Mouse (Mus musculus) intestine, embryonic 15.5 days (tissue): ENCODE results near the gene Zfp760. TPM values are rescaled to one million over a fixed set of nuclear protein-coding genes. Genes with fewer than 3 reads are reported as not detected.

ENCODE experiments used
- ATAC-seq: fragments of 200-750 bp; cut with Nextera tagmentation; 2 replicates; pipeline ENCODE4 v1.8.0; 2017; ENCODE audit warnings: moderate TSS enrichment, moderate library complexity
- H3K27ac ChIP-seq: fragments of 300-500 bp; sonication (generic); 2 replicates; pipeline ENCODE4 v1.5.1; 2015; ENCODE audit warnings: mild to moderate bottlenecking, inconsistent platforms
- H3K27me3 ChIP-seq: fragments of 300-500 bp; sonication (generic); replicated peaks from 2 replicates; pipeline ENCODE4 v1.6.1; 2015; ENCODE audit warnings: inconsistent platforms
- H3K36me3 ChIP-seq: fragments of 300-500 bp; sonication (generic); 2 replicates; pipeline ENCODE4 v1.6.1; 2015; ENCODE audit warnings: inconsistent platforms
- H3K4me1 ChIP-seq: fragments of 300-500 bp; sonication (generic); replicated peaks from 2 replicates; pipeline ENCODE4 v1.6.1; 2015; ENCODE audit warnings: inconsistent platforms
- H3K4me2 ChIP-seq: fragments of 300-500 bp; sonication (generic); replicated peaks from 2 replicates; pipeline ENCODE4 v1.6.1; 2015; ENCODE audit warnings: mild to moderate bottlenecking, inconsistent platforms
- H3K4me3 ChIP-seq: fragments of 300-500 bp; sonication (generic); replicated peaks from 2 replicates; pipeline ENCODE4 v1.5.1; 2015; ENCODE audit warnings: inconsistent platforms
- H3K9ac ChIP-seq: fragments of 300-500 bp; sonication (generic); 2 replicates; pipeline ENCODE4 v1.6.1; 2015; ENCODE audit warnings: inconsistent platforms
- H3K9me3 ChIP-seq: fragments of 300-500 bp; sonication (generic); 2 replicates; pipeline ENCODE4 v1.6.1; 2016; ENCODE audit warnings: inconsistent platforms
- WGBS: fragments of 180-500 bp; shearing (Covaris S2); methylation state at CpG from one replicate; pipeline ENCODE4 v1.1.7; 2015; 5-methylcytosine and 5-hydroxymethylcytosine counted together
- polyA plus RNA-seq: library from polyadenylated mRNA; unstranded; fragments of >200 nt; fragmentation: Nextera tagmentation; extraction: Ambion mirVana; gene quantifications from 2 replicates; pipeline ENCODE4 v1.2.1, GENCODE M21; 2015

Gene Zfp760
- polyA plus RNA-seq, 1 experiment from 2014 or later = 8.6 TPM

DNA sequence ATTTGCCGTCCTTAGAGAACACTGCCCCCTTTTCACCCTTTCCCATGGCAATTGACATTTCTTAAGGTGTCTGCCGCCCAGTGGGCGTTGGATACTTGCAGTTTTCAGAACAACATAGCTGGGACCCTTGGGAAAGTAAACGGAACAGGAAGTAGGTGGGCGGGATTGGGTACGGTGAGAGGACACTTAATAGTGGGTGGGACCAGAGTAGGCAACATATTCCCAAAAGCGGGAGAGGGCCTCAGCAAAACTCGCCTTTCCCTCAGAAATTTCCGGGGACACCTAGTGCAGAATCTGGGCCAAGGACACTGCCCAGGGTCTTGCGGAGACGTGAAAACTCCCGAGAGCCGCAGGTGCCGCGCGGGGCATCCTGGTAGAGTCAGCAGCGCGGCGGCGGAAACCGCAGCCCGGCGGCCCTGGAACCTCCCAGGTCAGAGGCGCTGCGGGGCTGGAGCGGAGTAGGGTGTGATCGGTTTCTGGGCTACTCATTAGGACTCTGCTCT is 26.0 kb downstream of the Zfp760 start:
- peak; percentile 99 for ATAC-seq
- Histone ChIP-seq H3K9me3 (no peaks in the 10 kb centered on the region), H3K4me2 (peak overlapping the region; percentile 46), H3K36me3 (0 out of 2 replicates have a peak, but pooled peaks cover 4% of the 10 kb centered on the region), H3K9ac (peak overlapping the region; percentile 54), H3K27ac (peak overlapping the region; percentile 73), H3K4me3 (peak overlapping the region; percentile 58), H3K4me1 (no peaks in the 10 kb centered on the region), H3K27me3 (no peaks in the 10 kb centered on the region)
- under 1% methylated on average over 27 of the region's 27 CpGs for WGBS

DNA sequence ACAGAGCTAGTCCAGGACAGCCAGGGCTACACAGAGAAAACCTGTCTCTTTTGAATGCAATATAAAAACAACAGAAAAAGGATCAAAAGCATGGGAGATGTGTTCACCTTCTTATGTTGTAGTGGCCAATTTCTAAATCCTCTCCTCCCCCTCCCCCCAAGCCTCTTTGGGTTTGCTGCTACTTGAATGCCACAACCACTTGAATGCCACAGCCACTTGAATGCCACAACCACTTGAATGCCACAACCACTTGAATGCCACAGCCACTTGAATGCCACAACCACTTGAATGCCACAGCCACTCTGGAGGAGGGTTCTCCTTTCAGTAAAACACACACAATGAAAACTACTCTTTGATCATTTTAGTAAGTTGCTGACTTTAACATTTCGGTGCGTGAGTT is 45.2 kb downstream of the Zfp760 start:
- Histone ChIP-seq H3K4me2 (no peak overlapping the region), H3K27me3 (no peaks in the 10 kb centered on the region), H3K27ac (no peak overlapping the region), H3K4me3 (no peak overlapping the region), H3K9me3 (no peaks in the 10 kb centered on the region), H3K36me3 (no peaks in the 10 kb centered on the region), H3K4me1 (no peaks in the 10 kb centered on the region), H3K9ac (no peak overlapping the region)
- 72% methylated on average over 2 of the region's 2 CpGs for WGBS
- ATAC-seq = no peak

DNA sequence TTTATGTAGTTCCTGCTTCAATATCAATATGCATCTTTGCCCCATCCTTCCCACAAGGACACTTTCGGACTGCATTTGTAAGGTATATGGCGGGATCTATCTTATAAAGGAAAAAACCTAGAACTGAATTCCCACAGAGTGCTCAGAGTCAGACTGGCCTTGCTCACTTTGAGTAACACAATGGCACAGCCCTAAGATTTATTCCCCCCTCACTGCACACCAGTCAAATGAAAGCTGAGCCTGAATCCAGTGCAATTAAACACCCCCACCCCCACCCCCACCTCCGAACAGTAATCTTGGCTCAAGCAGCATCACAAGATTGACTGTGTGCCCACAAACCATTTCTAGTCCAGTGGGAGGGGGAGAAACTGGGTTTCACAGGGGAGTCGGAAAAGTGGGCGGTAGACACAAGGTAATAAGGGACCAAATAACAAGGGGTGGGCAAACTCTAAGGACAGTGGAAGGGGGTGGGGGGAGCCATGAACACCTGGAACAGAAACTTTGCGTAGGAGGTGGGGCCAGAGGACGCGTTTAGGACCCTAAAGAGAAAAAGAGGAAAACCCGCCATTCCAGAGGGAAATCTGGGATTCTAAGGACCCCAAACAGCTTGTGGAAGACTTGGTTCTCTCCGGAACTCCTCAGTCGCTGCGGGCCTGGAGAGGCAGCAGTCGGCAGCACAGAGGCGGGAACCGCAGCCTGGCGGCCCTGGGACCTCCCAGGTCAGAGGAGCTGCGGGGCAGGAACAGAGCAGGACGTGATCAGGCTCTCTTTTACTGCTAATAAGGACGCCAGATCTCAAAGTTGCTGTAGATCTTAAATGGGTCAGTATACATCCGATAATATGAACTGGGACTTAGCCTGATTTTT is 46.0 kb downstream of the Zfp760 start:
- Histone ChIP-seq H3K27ac (no peak overlapping the region), H3K9me3 (no peaks in the 10 kb centered on the region), H3K36me3 (no peaks in the 10 kb centered on the region), H3K27me3 (no peaks in the 10 kb centered on the region), H3K4me1 (no peaks in the 10 kb centered on the region), H3K9ac (peak overlapping the region; percentile 41), H3K4me2 (peak overlapping the region; percentile 67), H3K4me3 (peak overlapping the region; percentile 30)
- ATAC-seq = peak; percentile 73
- WGBS = 13% methylated on average over 20 of the region's 20 CpGs

DNA sequence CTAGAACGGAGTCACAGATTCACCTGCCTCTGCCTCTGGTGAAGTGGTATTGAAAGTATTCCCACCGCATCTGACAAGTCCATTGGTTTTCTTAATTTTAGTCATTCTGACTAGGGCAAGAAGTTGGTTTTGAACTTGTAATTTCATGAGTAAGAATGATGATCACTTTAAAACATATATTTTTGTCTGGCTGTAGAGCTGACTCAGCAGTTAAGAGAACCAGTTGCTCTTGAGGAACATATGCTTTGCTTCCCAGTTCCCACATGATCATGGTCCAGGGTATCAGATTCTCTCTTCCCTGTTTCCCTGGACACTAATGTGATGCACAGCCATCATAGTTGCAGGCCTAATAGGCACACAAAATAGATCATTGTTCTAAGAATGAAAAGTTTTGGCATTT is 62.8 kb downstream of the Zfp760 start:
- WGBS = 85% methylated on average over 2 of the region's 2 CpGs
- no peak for ATAC-seq
- Histone ChIP-seq H3K4me1 (no peaks in the 10 kb centered on the region), H3K4me2 (no peak overlapping the region), H3K27ac (no peak overlapping the region), H3K9ac (no peak overlapping the region), H3K27me3 (no peaks in the 10 kb centered on the region), H3K36me3 (no peaks in the 10 kb centered on the region), H3K4me3 (no peak overlapping the region), H3K9me3 (no peaks in the 10 kb centered on the region)

Other genes starting within 250 kb of the Zfp760 start
- gene Zfp53, start 218.7 kb upstream of the Zfp760 start, polyA plus RNA-seq = 12.2 and 14.5 TPM in 2 replicates
- gene Zfp52, start 172.2 kb upstream of the Zfp760 start, polyA plus RNA-seq = 4.0 and 4.3 TPM in 2 replicates
- 17.0 and 17.7 TPM in 2 replicates for gene Zfp948, start 140.7 kb upstream of the Zfp760 start, polyA plus RNA-seq
- gene Zfp983, start 57.1 kb upstream of the Zfp760 start, polyA plus RNA-seq = 3.7 and 4.1 TPM in 2 replicates
- 6.3 and 8.4 TPM in 2 replicates for gene Gm10226, start 15.9 kb upstream of the Zfp760 start, polyA plus RNA-seq
- 4.3 and 4.6 TPM in 2 replicates for gene Zfp229, start 23.1 kb downstream of the Zfp760 start, polyA plus RNA-seq
- gene Zfp820, start 138.0 kb downstream of the Zfp760 start, polyA plus RNA-seq = 5.0 and 7.5 TPM in 2 replicates
- 8.8 and 9.5 TPM in 2 replicates for gene Zfp995, start 202.2 kb downstream of the Zfp760 start, polyA plus RNA-seq